In the genomic region with DNA sequence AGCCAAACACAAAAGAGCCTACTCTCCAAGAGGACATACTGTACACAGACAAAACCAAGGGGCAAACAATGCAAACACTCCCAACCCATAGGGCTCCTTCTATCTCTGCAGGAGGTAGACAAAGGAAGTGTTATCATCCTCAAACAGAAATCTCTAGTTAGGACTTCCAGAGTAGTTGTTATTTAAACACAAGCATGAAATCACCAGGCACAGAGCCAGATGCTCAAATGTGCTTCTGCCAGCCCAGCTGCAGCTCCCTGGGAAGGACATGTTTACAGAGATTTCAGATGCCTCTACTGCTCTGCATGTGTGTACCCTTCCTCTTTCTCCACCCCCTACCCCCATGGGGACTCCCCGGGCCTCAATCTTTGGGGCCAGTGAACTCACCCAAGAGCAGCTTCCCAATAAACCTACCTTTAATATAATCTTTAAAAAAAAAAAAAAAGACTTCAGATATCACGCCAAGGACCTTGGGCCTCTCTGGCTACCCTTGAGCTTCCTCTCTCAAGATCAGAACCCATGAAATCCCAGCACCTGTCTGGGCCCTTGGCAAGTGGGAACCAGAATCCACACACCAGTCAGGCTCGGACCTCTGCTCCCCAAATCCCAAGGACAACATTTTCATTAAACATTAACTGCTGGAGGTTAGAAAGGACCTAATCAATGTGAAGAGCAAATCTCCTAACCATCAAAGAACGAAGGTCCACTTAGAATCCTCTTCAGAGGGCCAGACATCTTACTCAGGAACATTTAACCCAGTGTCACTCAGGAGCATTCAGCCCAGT, we compare ENCODE assay signal across 8 mouse cellular contexts. TPM values are rescaled to one million over a fixed set of nuclear protein-coding genes. Genes with fewer than 3 reads are reported as not detected.
DNase-seq lines count a peak whose midpoint lies in the region; ATAC-seq and TF ChIP-seq lines count a peak whose summit lies in the region.

No protein-coding gene starts in this region.

- no peak for TF ChIP-seq POLR2A in brain, embryonic 14.5 days (IDR thresholded peaks at IDR 0.05; ENCODE audit: borderline replicate concordance, extremely low read depth, insufficient read depth, insufficient read length, poor library complexity, severe bottlenecking)

- H3K9me3 ChIP-seq in midbrain, postnatal 0 days (ENCODE audit: low read length) = no peaks in the 10 kb centered on the region
- H3K9me3 ChIP-seq in midbrain, embryonic 16.5 days (replicated peaks; ENCODE audit: control insufficient read depth, low read length, poor library complexity, severe bottlenecking) = no peaks in the 10 kb centered on the region
- H3K9me3 ChIP-seq in liver, embryonic 12.5 days (replicated peaks) = no peaks in the 10 kb centered on the region
- no peaks in the 10 kb centered on the region for H3K9me3 ChIP-seq in stomach, embryonic 14.5 days (ENCODE audit: control insufficient read depth, low read depth, low read length)

- no peak for TF ChIP-seq CTCF in midbrain, postnatal 0 days (IDR thresholded peaks at IDR 0.05)
- TF ChIP-seq CTCF in brain, embryonic 14.5 days (IDR thresholded peaks at IDR 0.05; ENCODE audit: borderline replicate concordance, extremely low read depth, insufficient read depth, insufficient read length) = no peak

- ATAC-seq in midbrain, postnatal 0 days (ENCODE audit: low FRiP score) = no peak
- no peak for ATAC-seq in midbrain, embryonic 16.5 days
- ATAC-seq in liver, embryonic 12.5 days = no peak
- ATAC-seq in stomach, embryonic 14.5 days (ENCODE audit: insufficient number of reproducible peaks, insufficient read depth, low FRiP score, low read depth) = no peak
- no peak for ATAC-seq in granulocyte monocyte progenitor cell, adult 5-6 weeks (replicated peaks; ENCODE audit: poor library complexity, severe bottlenecking)

- H3K4me3 ChIP-seq in midbrain, postnatal 0 days (ENCODE audit: low read depth, low read length) = no peak overlapping the region
- H3K4me3 ChIP-seq in midbrain, embryonic 16.5 days (ENCODE audit: low read depth, low read length) = no peak overlapping the region
- peak overlapping the region; percentile 21 for H3K4me3 ChIP-seq in liver, embryonic 12.5 days
- H3K4me3 ChIP-seq in stomach, embryonic 14.5 days (ENCODE audit: low read depth, low read length) = no peak overlapping the region

- DNase-seq in midbrain, postnatal 0 days (ENCODE audit: low spot score) = peak; percentile 44
- peak; percentile 63 for DNase-seq in brain, embryonic 14.5 days (ENCODE audit: low read depth)
- peak; percentile 64 for DNase-seq in kidney, adult 18-20 months
- no peak for DNase-seq in thymus, postnatal 14 days

- no peaks in the 10 kb centered on the region for H3K27me3 ChIP-seq in midbrain, postnatal 0 days (ENCODE audit: insufficient read depth, low read length)
- H3K27me3 ChIP-seq in midbrain, embryonic 16.5 days (ENCODE audit: control insufficient read depth, insufficient read depth, low read depth, low read length) = no peaks in the 10 kb centered on the region
- H3K27me3 ChIP-seq in liver, embryonic 12.5 days (replicated peaks) = no peaks in the 10 kb centered on the region
- no peaks in the 10 kb centered on the region for H3K27me3 ChIP-seq in stomach, embryonic 14.5 days (ENCODE audit: control insufficient read depth, insufficient read depth, low read length)

- no peaks in the 10 kb centered on the region for H3K4me1 ChIP-seq in midbrain, postnatal 0 days (ENCODE audit: insufficient read depth, low read length)
- H3K4me1 ChIP-seq in midbrain, embryonic 16.5 days (ENCODE audit: control insufficient read depth, insufficient read depth, low read length) = no peaks in the 10 kb centered on the region; the same call in 1 of the 2 replicates
- H3K4me1 ChIP-seq in liver, embryonic 12.5 days = peaks cover 41% of the 10 kb centered on the region
- peaks cover 20% of the 10 kb centered on the region; the same call in 1 of the 2 replicates for H3K4me1 ChIP-seq in stomach, embryonic 14.5 days (ENCODE audit: control insufficient read depth, insufficient read depth, low read length)

- 71% methylated on average over 4 of the region's 4 CpGs for WGBS in midbrain, postnatal 0 days
- 83% methylated on average over 4 of the region's 4 CpGs for WGBS in midbrain, embryonic 16.5 days
- WGBS in liver, embryonic 12.5 days (ENCODE audit: insufficient replicate concordance) = 48% methylated on average over 4 of the region's 4 CpGs
- WGBS in stomach, embryonic 14.5 days = 50% methylated on average over 4 of the region's 4 CpGs

- no peak overlapping the region for H3K4me2 ChIP-seq in midbrain, postnatal 0 days (ENCODE audit: low read depth, low read length, poor library complexity, severe bottlenecking)
- no peak overlapping the region for H3K4me2 ChIP-seq in midbrain, embryonic 16.5 days (ENCODE audit: low read length)
- H3K4me2 ChIP-seq in liver, embryonic 12.5 days = peak overlapping the region; percentile 76
- H3K4me2 ChIP-seq in stomach, embryonic 14.5 days (replicated peaks; ENCODE audit: low read depth, low read length) = peak overlapping the region; percentile 24; the same call in 1 of the 2 replicates

- H3K9ac ChIP-seq in midbrain, postnatal 0 days (replicated peaks; ENCODE audit: low read length, poor library complexity, severe bottlenecking) = no peak overlapping the region
- H3K9ac ChIP-seq in midbrain, embryonic 16.5 days (ENCODE audit: low read depth, low read length) = no peak overlapping the region
- no peak overlapping the region for H3K9ac ChIP-seq in liver, embryonic 12.5 days
- H3K9ac ChIP-seq in stomach, embryonic 14.5 days (replicated peaks; ENCODE audit: low read depth, low read length) = no peak overlapping the region

- H3K36me3 ChIP-seq in midbrain, postnatal 0 days (ENCODE audit: insufficient read depth, low read length) = no peaks in the 10 kb centered on the region
- H3K36me3 ChIP-seq in midbrain, embryonic 16.5 days (ENCODE audit: control insufficient read depth, insufficient read depth, low read length) = no peaks in the 10 kb centered on the region
- H3K36me3 ChIP-seq in liver, embryonic 12.5 days = peaks cover 24% of the 10 kb centered on the region
- no peaks in the 10 kb centered on the region for H3K36me3 ChIP-seq in stomach, embryonic 14.5 days (ENCODE audit: control insufficient read depth, insufficient read depth, low read length)

- H3K27ac ChIP-seq in midbrain, postnatal 0 days (ENCODE audit: low read depth, low read length) = no peak overlapping the region
- H3K27ac ChIP-seq in midbrain, embryonic 16.5 days (ENCODE audit: low read length) = no peak overlapping the region
- H3K27ac ChIP-seq in liver, embryonic 12.5 days = 0 out of 2 replicates have a peak overlapping the region, but pooled peaks have one; percentile 22
- no peak overlapping the region for H3K27ac ChIP-seq in stomach, embryonic 14.5 days (ENCODE audit: low read length)

RNA-seq across cellular contexts. Expression of a gene that starts 3.0 kb away (rescaled TPM):
- 5.6 and 6.5 TPM in 2 replicates for total RNA-seq in midbrain, postnatal 0 days (2014; rRNA removed)
- 3.1 and 3.7 TPM in 2 replicates for polyA plus RNA-seq in midbrain, postnatal 0 days (2015; fragmentation: Nextera tagmentation; extraction: Ambion mirVana)
- 4.2 and 5.5 TPM in 2 replicates for polyA plus RNA-seq in midbrain, embryonic 16.5 days (2015; fragmentation: Nextera tagmentation; extraction: Ambion mirVana)
- 6.5 and 13.4 TPM in 2 replicates for polyA plus RNA-seq in brain, embryonic 14.5 days (2012; rRNA removed)
- polyA plus RNA-seq in liver, embryonic 12.5 days (2016; fragmentation: Nextera tagmentation; extraction: Ambion mirVana) = 60.5 and 70.9 TPM in 2 replicates
- polyA plus RNA-seq in stomach, embryonic 14.5 days (2014; fragmentation: Nextera tagmentation; extraction: Ambion mirVana) = 65.1 and 66.8 TPM in 2 replicates
- 49.9 and 84.1 TPM in 2 replicates for total RNA-seq in granulocyte monocyte progenitor cell, adult 5-6 weeks (2014; fragmentation: Nextera tagmentation)
- total RNA-seq in granulocyte monocyte progenitor cell, adult 5-6 weeks (2017) = 135 and 162 TPM in 2 replicates

RNA-seq across cellular contexts. Expression of a gene that starts 22.0 kb away (rescaled TPM):
- total RNA-seq in midbrain, postnatal 0 days (2014; rRNA removed) = 22.3 and 24.3 TPM in 2 replicates
- 33.2 and 34.5 TPM in 2 replicates for polyA plus RNA-seq in midbrain, postnatal 0 days (2015; fragmentation: Nextera tagmentation; extraction: Ambion mirVana)
- 32.3 and 33.5 TPM in 2 replicates for polyA plus RNA-seq in midbrain, embryonic 16.5 days (2015; fragmentation: Nextera tagmentation; extraction: Ambion mirVana)
- 15.5 and 16.2 TPM in 2 replicates for polyA plus RNA-seq in brain, embryonic 14.5 days (2012; rRNA removed)
- polyA plus RNA-seq in liver, embryonic 12.5 days (2016; fragmentation: Nextera tagmentation; extraction: Ambion mirVana) = 27.3 and 30.4 TPM in 2 replicates
- polyA plus RNA-seq in stomach, embryonic 14.5 days (2014; fragmentation: Nextera tagmentation; extraction: Ambion mirVana) = 36.9 and 37.2 TPM in 2 replicates
- total RNA-seq in granulocyte monocyte progenitor cell, adult 5-6 weeks (2014; fragmentation: Nextera tagmentation) = 11.2 and 14.8 TPM in 2 replicates
- total RNA-seq in granulocyte monocyte progenitor cell, adult 5-6 weeks (2017) = 15.4 and 18.2 TPM in 2 replicates

RNA-seq across cellular contexts. Expression of a gene that starts 31.2 kb away (rescaled TPM):
- 14.2 and 18.1 TPM in 2 replicates for total RNA-seq in midbrain, postnatal 0 days (2014; rRNA removed)
- polyA plus RNA-seq in midbrain, postnatal 0 days (2015; fragmentation: Nextera tagmentation; extraction: Ambion mirVana) = 3.6 and 4.0 TPM in 2 replicates
- polyA plus RNA-seq in midbrain, embryonic 16.5 days (2015; fragmentation: Nextera tagmentation; extraction: Ambion mirVana) = 6.0 and 6.4 TPM in 2 replicates
- 9.9 and 13.0 TPM in 2 replicates for polyA plus RNA-seq in brain, embryonic 14.5 days (2012; rRNA removed)
- 4.2 and 4.3 TPM in 2 replicates for polyA plus RNA-seq in liver, embryonic 12.5 days (2016; fragmentation: Nextera tagmentation; extraction: Ambion mirVana)
- 7.0 and 7.8 TPM in 2 replicates for polyA plus RNA-seq in stomach, embryonic 14.5 days (2014; fragmentation: Nextera tagmentation; extraction: Ambion mirVana)
- total RNA-seq in granulocyte monocyte progenitor cell, adult 5-6 weeks (2014; fragmentation: Nextera tagmentation) = 29.0 and 36.9 TPM in 2 replicates
- 14.1 and 14.8 TPM in 2 replicates for total RNA-seq in granulocyte monocyte progenitor cell, adult 5-6 weeks (2017)

RNA-seq across cellular contexts. Expression of a gene that starts 31.3 kb away (rescaled TPM):
- total RNA-seq in midbrain, postnatal 0 days (2014; rRNA removed) = 8.1 and 10.9 TPM in 2 replicates
- polyA plus RNA-seq in midbrain, postnatal 0 days (2015; fragmentation: Nextera tagmentation; extraction: Ambion mirVana) = 3.6 and 4.1 TPM in 2 replicates
- polyA plus RNA-seq in midbrain, embryonic 16.5 days (2015; fragmentation: Nextera tagmentation; extraction: Ambion mirVana) = 8.0 and 8.4 TPM in 2 replicates
- polyA plus RNA-seq in brain, embryonic 14.5 days (2012; rRNA removed) = 10.2 TPM in 2 replicates
- 10.3 and 10.9 TPM in 2 replicates for polyA plus RNA-seq in liver, embryonic 12.5 days (2016; fragmentation: Nextera tagmentation; extraction: Ambion mirVana)
- 13.8 and 14.7 TPM in 2 replicates for polyA plus RNA-seq in stomach, embryonic 14.5 days (2014; fragmentation: Nextera tagmentation; extraction: Ambion mirVana)
- total RNA-seq in granulocyte monocyte progenitor cell, adult 5-6 weeks (2014; fragmentation: Nextera tagmentation) = 17.7 and 25.5 TPM in 2 replicates
- 23.8 and 28.9 TPM in 2 replicates for total RNA-seq in granulocyte monocyte progenitor cell, adult 5-6 weeks (2017)

Comparison
In these comparisons a context has a peak if more than half of its experiments do, and no peak if none do; other contexts are left out.
1. H3K4me2 ChIP-seq: peak in liver, embryonic 12.5 days (single experiment) and stomach, embryonic 14.5 days (single experiment); none in midbrain, postnatal 0 days (single experiment) and midbrain, embryonic 16.5 days (single experiment).